Mouse (Mus musculus) natural killer cell, adult 2 months (primary cell): ENCODE results near the gene Ppa1.

Experiments used
- DNase-seq, 2 experiments: peaks; one replicate each; pipeline ENCODE4 v3.0.0; 2022; ENCODE audit warnings: low spot score in 2 of 2

The Ppa1 gene

DNA sequence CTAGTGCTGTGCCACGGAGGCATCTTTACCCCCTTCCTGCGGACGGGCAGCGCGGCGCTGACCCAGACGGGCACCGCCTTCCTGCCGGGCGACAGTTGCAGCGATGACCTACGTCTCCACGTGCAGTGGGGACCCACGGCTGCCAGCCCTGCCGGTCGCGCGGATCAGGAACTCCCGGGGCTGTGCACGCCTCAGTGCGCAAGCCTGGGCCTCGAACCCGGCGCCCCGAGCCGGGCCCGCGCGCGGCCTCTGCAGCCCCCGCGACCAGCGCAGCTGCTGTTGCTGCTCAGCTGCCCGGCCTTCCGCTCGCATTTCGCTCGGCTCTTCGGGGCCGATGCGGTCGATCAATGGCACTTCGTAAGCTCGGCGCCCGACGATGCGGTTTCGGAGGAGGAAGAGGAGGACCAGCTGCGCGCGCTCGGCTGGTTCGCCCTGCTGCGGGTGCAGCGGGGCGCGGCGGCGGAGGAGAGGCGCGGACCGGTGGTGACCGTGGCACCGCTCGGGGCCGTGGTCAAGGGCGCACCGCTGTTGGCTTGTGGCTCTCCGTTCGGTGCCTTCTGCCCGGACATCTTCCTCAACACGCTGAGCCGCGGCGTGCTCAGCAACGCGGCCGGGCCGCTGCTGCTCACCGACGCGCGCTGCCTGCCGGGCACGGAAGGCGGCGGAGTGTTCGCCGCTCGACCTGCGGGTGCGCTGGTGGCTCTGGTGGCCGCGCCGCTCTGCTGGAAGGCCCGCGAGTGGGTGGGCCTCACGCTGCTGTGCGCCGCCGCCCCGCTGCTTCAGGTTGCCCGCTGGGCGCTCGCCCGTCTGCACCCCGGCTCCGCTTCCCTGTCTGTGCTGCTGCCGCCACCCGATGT lies 47.6 kb downstream of the Ppa1 start:
- no peak for DNase-seq

DNA sequence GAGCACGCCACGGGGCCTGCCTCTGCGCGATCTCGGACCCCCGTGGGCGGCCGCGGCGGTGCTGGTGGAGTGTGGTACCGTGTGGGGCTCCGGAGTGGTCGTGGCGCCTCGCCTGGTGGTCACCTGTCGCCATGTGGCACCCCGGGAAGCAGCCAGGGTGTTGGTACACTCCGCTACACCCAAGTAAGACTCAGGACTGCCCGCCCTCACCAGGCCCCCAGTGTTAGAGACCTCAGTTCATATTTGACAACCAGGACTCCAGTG lies 48.1 kb downstream of the Ppa1 start:
- DNase-seq: no peak

DNA sequence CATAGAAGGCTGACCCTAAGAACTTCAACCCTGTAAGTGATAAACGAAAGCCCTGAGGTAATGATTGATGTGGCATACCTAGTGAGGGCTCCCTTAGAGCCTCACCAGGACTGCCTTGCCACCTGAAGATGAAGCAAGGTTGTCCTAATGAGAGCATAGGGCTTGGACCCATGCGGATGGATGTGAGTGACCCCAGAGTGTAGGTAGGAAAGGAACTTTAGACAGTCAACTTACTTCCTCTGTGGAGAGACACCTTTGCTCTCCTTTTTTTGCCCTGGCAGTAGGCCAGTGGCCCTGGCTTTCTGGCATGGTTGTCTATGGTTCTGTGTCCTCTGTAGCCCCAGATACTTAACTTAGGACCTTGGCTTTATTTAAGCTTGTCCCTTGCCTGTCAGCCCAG lies 48.7 kb downstream of the Ppa1 start:
- no peak for DNase-seq

DNA sequence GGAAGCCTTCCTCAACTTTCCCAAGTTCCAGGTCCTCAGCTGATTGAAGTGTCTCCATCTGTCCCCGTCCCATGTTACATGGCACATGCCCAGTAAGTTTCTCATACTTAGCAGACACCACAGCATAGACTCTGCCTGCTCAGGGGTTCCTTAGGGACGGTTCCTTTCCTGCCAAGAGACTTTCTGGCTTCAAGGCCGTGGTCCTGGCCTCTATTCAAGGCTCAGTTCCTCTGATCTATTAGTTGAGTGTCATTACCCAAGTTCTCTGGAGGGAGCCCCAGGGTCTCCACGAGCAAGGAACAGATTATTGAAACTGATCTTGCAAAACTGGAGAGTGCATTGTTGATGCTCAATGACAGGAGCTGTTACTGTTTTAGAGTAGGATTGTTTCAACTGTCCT lies 56.3 kb downstream of the Ppa1 start:
- no peak for DNase-seq

DNA sequence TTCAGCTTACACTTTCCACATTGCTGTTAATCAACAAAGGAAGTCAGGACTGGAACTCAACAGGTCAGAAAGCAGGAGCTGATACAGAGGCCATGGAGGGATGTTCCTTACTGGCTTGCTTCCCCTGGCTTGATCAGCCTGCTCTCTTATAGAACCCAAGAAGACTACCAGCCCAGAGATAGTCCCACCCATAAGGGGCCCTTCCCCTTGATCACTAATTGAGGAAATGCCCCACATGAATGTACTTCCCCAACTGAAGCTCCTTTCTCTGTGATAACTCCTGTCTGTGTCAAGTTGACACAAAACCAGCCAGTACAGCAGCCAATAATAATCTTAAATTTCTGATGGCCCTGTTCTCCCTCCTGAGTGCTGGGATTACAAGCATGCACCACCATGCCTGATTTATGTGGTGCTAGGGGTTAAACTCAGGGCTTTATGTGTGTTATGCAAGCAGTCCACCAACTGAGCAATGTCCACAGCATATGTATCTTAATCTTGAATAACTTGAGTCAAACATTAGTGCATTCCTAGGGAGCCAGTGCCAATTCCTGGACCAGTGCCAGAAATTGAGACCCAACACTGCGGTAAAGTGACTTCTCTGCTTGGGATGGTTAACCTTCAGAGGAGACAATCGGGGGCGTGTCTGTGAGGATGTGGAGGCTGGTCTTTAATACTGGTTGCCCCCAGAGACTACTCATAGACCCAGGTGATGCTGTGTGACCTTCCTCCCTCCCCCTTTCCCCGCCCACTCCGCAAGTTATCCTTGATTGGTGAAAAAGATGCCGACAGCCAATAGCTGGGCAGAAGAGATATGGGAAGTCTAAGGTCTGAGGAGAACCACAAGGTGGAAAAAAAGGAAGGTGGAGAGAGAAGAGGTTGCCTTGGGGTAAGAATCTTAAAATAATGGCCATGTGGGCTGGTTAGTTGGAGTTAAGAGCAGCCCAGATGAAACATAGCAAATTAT lies 58.3 kb downstream of the Ppa1 start:
- DNase-seq: no peak

DNA sequence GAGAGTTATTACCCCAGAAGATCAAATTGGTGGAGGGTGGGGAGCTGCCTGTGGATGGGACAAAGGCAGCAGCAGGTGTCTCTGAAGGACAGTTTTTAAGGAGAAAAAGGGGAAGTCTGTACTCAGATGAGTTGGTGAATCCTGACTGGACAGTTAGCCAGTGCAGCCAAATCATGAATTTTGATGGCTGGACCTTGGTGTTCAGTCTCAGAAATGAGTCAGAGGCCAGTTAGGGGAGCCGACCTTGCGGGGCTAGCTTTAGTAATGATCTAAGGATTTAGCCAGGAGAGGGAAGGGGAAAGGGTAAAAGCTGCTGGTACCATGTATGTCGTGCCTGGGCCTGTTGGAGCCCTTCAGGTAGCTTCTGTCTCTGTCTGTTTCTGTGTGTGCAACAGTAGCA lies 65.2 kb downstream of the Ppa1 start:
- no peak for DNase-seq

DNA sequence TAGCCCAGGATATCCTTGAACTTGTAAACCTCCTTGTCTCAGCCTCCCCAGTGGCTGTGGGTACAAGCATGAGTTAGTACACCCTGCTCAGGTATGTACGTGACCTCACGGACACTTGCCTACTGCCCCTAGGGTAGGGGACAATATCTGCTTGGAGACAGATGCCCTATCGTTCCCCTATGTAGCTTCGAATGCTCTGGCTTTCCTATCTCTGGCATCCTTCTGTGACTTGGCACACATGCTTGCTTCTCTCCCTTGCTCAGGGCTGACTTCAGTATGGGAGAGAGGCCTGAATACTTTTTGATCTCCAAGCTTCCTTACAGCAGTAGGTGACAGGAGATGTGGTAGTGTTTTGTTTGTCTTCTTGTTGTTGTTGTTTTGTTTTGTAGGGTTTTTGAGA lies 65.8 kb downstream of the Ppa1 start:
- DNase-seq: no peak

DNA sequence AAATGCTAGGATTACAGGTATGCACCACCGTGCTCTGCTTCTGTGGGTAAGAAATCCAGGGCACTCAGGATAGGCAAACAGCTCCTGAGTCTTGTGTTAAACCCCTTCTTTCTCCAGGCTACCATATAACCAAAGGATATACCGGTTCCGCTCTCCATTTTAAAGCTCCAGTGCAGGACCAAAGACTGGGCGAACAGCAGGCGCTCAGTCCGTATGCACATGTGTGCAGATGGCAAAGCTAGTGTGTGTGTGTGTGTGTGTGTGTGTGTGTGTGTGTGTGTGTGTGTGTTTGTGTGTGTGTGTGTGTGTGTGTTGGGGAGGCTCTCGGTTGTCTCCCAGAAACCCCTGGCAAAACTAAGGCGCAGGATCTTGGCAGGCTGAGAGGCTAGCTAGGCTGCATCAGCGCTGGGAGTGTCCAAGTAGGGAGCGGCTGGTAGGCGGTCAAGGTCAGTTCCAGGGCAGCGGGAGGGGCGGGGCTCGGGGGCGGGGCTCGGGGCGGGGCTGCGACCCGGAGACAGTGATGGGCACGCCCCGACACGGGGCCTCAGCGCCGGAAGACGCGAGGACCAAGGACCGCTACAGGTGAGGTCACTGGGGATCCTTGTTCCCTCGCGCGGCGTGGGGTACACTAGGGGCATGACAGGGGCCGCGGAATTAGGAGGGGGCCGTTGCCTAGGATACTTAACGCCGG lies 66.6 kb downstream of the Ppa1 start, which contains the start of gene Aifm2:
Gene Aifm2, plus strand, starts transcription at position 493 of the 691 bp plus-strand sequence.
- DNase-seq: peak; percentile 35 to 42

DNA sequence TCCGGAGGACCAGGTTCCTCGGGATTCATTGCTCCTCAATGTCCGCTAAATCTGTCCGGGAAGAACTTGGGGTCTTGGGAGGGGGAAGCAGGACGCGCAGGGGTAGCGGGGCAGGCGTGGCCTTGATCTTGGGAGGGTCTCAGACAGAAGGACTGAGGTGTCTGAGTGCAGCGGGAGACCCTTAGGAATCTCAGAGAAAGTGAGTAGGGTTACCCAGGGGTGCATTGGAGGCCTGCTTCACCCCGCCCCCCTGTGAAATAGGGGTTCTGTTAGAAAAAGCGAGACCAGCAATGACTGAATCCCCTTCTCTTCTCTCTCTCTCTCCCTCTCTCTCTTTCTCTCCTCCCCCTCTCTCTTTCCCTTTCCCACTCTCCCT lies 67.1 kb downstream of the Ppa1 start:
- DNase-seq: no peak

DNA sequence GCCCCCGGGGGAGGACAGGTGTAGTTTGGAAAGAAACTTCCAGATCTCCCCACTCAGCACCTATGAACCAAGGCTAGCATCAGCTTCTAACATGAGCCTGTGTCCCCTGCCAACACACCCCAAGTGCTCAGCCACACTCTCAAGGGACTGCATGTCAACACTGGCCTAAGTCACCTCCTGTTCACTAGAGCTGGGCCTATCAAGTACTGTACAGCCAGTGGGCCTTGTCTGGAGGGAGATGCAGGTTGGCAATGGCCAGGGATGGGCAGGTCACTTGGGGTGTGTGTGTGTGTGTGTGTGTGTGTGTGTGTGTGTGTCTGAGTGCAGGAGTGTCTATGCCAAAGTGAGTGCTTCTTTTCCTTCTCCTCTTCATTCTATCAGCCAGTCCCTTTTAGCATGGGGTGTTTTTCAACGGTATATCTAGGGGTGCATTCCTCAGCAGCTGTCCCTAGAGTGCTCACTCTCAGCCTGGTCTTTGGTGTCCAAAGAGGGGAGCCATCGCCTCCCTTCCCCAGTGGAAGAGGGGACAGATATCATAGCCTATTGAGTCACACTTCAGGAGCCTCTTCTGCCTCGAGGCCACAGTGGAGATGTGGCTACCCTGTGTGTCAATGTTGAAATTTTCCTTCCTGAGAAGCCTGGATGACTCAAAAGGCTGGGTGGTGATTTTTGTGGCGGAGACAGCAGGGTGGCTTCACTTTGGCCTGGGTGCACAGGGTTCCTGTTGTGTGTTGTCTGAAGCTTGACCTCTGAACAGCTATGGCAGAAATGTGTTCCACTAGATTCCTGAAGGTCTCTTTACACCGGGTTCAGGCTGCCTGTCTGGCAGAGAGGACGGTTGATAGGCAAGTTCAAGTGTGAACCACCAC lies 67.9 kb downstream of the Ppa1 start:
- DNase-seq: no peak

DNA sequence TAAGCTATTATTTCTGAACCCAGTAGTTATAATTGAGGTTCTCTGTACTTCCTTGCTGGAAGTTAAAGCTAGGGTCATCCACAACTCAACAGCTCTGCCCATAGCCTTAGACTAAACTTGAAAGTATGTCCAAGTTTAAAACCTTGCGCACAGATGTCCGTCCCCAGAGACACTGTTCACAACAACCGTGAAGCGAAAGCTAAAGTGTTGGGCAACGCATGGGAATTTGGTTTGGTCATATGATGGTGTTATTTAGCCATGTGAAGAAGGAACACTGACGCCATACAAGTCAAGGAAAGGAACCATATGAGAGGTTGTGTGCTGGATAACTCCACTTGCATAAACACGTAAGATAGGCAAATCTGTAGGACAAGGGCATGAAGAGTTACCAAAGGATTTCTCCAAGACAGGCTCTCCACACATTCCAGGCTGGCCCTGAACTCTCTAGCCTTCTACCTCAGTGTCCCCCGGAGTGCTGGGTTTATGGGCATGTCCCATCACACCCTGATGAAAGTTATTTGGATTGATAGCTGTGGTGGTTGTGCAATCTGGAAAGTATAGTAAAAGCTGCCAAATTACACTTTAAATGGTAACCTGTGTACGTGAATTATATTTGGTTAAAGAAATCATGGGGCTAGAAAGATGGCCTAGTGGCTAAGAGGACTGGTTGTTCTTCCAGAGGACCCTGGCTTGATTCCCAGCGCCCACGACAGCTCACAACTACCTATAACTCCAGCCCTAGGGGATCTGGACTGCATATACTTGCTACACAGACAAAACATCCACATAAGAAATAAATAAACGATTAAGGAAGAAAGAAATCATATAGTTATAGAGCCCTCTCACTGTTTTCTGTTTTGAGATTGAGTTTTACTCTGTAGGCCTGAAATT lies 69.3 kb downstream of the Ppa1 start:
- DNase-seq: no peak

DNA sequence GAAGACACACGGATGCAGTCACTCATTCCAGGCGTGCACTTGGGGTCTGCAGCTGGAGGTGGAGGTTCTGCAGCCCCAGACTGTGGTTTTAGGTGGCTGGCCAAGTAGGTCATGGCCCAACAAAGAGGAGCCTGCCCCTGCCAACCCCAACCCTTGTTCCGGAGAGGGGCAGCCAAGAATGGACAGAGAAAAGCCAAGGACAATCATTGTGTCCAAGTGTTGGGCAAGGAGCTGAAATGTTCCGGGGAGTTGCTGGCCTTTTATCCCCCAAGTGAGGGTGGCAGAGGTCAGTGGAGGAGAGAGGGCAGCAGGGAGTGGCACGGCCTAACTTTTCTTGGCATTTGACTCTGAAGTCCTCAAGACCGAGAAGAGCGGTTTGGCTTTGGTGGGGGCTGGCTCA lies 72.0 kb downstream of the Ppa1 start:
- no peak for DNase-seq

DNA sequence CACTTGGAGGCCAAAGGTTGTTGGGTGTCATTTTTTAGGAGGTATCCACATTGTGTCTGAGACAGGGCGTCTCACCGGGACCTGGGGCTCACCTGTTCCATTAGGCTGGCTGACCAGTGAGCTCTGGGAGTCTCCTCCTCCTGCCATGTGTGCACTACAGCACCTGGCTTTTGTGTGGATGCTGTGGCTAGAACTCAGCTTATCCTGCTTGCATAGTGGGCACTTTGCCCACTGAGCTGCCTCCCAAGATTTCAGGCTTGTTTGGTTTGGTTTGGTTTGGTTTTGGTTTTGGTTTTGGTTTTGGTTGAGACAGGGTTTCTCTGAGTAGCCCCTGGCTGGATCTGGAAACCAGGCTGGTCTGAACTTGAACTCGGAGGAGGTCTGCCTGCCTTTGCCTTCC lies 73.9 kb downstream of the Ppa1 start:
- DNase-seq: no peak

DNA sequence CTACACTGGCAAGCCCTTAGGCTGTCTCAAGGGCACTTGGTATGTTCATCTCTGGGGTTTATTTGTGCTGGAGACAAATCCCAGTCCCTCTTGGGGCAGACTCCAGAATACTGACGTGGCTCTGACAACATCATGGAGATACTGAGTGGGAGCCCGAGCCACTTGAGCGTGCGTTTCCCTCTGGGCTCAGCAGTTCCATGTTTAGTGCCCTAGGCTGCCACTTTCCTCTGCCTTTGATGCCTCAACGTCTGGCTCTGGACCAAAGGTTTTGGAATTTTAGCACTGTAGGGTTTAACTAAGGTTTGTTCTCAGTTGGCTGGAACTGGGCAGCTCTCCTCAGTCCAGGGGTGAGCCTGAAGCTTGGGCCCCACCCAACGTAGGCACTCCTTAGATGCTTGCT lies 74.9 kb downstream of the Ppa1 start:
- no peak for DNase-seq
